Mouse (Mus musculus): ENCODE measurements around the gene Gm9639. TPM values are rescaled to one million over a fixed set of nuclear protein-coding genes. Genes with fewer than 3 reads are reported as not detected.

Gene Gm9639
- not detected for polyA plus RNA-seq (2017; shearing (Covaris generic))

GRCm38 (mm10) chr10:77794976-77795375 is at the start of gene Gm9639:
Gene Gm9639, minus strand, starts transcription at chr10:77795076.

GRCm38 (mm10) chr10:77835647-77836046 is 40.8 kb upstream of the Gm9639 start, which contains the start of gene Krtap10-10:
Gene Krtap10-10, plus strand, starts transcription at chr10:77835947.

GRCm38 (mm10) chr10:77826951-77827350 is 32.1 kb upstream of the Gm9639 start, which contains the start of gene Krtap10-4:
Gene Krtap10-4, minus strand, starts transcription at chr10:77827095.

GRCm38 (mm10) chr10:77814382-77814781 is 19.5 kb upstream of the Gm9639 start, which contains the start of gene Gm2696:
Gene Gm2696, plus strand, starts transcription at chr10:77814682.

GRCm38 (mm10) chr10:77811743-77812142 is 16.9 kb upstream of the Gm9639 start, which contains the start of gene Gm9507:
Gene Gm9507, minus strand, starts transcription at chr10:77811843.

GRCm38 (mm10) chr10:77798921-77799508 is 4.1 kb upstream of the Gm9639 start, which contains the start of gene Gm19668:
Gene Gm19668, minus strand, starts transcription at chr10:77799133.

GRCm38 (mm10) chr10:77787876-77788275 is 7.0 kb downstream of the Gm9639 start, which contains the start of gene Gm7137:
Gene Gm7137, minus strand, starts transcription at chr10:77788200.

GRCm38 (mm10) chr10:77782442-77782841 is 12.4 kb downstream of the Gm9639 start, which contains the start of gene Gm3250:
Gene Gm3250, minus strand, starts transcription at chr10:77782542.

GRCm38 (mm10) chr10:77776844-77777243 is 18.0 kb downstream of the Gm9639 start, which contains the start of gene Gm7138:
Gene Gm7138, minus strand, starts transcription at chr10:77776944.

GRCm38 (mm10) chr10:77771225-77771624 is 23.7 kb downstream of the Gm9639 start, which contains the start of gene Gm3238:
Gene Gm3238, minus strand, starts transcription at chr10:77771325.

GRCm38 (mm10) chr10:77759582-77759981 is 35.3 kb downstream of the Gm9639 start, which contains the start of gene Gm3233:
Gene Gm3233, minus strand, starts transcription at chr10:77759682.

GRCm38 (mm10) chr10:77751254-77751653 is 43.6 kb downstream of the Gm9639 start, which contains the start of gene Gm9736:
Gene Gm9736, minus strand, starts transcription at chr10:77751354.

Other genes with a start within 250 kb of the Gm9639 start
- 10 to 100 TPM; 80.5 to 89.8 TPM for gene Pttg1ip, start 213.4 kb downstream of the Gm9639 start, polyA plus RNA-seq (2017; shearing (Covaris generic))
- gene Sumo3, start 189.0 kb downstream of the Gm9639 start, polyA plus RNA-seq (2017; shearing (Covaris generic)) = 100 to 1,000 TPM; 101 to 149 TPM
- not detected for gene Gm49325, start 188.9 kb downstream of the Gm9639 start, polyA plus RNA-seq (2017; shearing (Covaris generic))
- 10 to 100 TPM; 44.2 to 47.5 TPM for gene Ube2g2, start 172.8 kb downstream of the Gm9639 start, polyA plus RNA-seq (2017; shearing (Covaris generic))
- gene Tspear, start 108.5 kb downstream of the Gm9639 start, polyA plus RNA-seq (2017; shearing (Covaris generic)) = under 1 TPM; 0.29 to 0.33 TPM
- not detected for gene Gm19402, start 104.3 kb downstream of the Gm9639 start, polyA plus RNA-seq (2017; shearing (Covaris generic))
- gene Gm9508, start 97.8 kb downstream of the Gm9639 start, polyA plus RNA-seq (2017; shearing (Covaris generic)) = not detected
- not detected for gene Gm10272, start 88.5 kb downstream of the Gm9639 start, polyA plus RNA-seq (2017; shearing (Covaris generic))
- under 1 TPM in 1 of 2 experiments, not detected in 1; 0.65 TPM for gene Gm10024, start 83.6 kb downstream of the Gm9639 start, polyA plus RNA-seq (2017; shearing (Covaris generic))
- gene Gm10142, start 79.3 kb downstream of the Gm9639 start, polyA plus RNA-seq (2017; shearing (Covaris generic)) = not detected
- not detected for gene Krtap12-1, start 74.5 kb downstream of the Gm9639 start, polyA plus RNA-seq (2017; shearing (Covaris generic))
- gene Gm10100, start 68.6 kb downstream of the Gm9639 start, polyA plus RNA-seq (2017; shearing (Covaris generic)) = not detected
- not detected for gene Gm18596, start 52.4 kb downstream of the Gm9639 start, polyA plus RNA-seq (2017; shearing (Covaris generic))
- gene Gm9736, start 43.7 kb downstream of the Gm9639 start, polyA plus RNA-seq (2017; shearing (Covaris generic)) = not detected
- gene Gm3233, start 35.4 kb downstream of the Gm9639 start, polyA plus RNA-seq (2017; shearing (Covaris generic)) = not detected
- not detected for gene Gm3238, start 23.8 kb downstream of the Gm9639 start, polyA plus RNA-seq (2017; shearing (Covaris generic))
- not detected for gene Gm7138, start 18.1 kb downstream of the Gm9639 start, polyA plus RNA-seq (2017; shearing (Covaris generic))
- not detected for gene Gm3250, start 12.5 kb downstream of the Gm9639 start, polyA plus RNA-seq (2017; shearing (Covaris generic))
- gene Gm7137, start 6.9 kb downstream of the Gm9639 start, polyA plus RNA-seq (2017; shearing (Covaris generic)) = not detected
- not detected for gene Gm19668, start 4.1 kb upstream of the Gm9639 start, polyA plus RNA-seq (2017; shearing (Covaris generic))
- gene Gm9507, start 16.8 kb upstream of the Gm9639 start, polyA plus RNA-seq (2017; shearing (Covaris generic)) = not detected
- not detected for gene Gm2696, start 19.6 kb upstream of the Gm9639 start, polyA plus RNA-seq (2017; shearing (Covaris generic))
- under 1 TPM in 1 of 2 experiments, not detected in 1; 0.21 TPM for gene Krtap10-4, start 32.0 kb upstream of the Gm9639 start, polyA plus RNA-seq (2017; shearing (Covaris generic))
- not detected for gene Krtap10-10, start 40.9 kb upstream of the Gm9639 start, polyA plus RNA-seq (2017; shearing (Covaris generic))
- not detected for gene Gm36176, start 51.7 kb upstream of the Gm9639 start, polyA plus RNA-seq (2017; shearing (Covaris generic))
- not detected for gene Gm10318, start 57.8 kb upstream of the Gm9639 start, polyA plus RNA-seq (2017; shearing (Covaris generic))
- not detected for gene Gm3285, start 66.9 kb upstream of the Gm9639 start, polyA plus RNA-seq (2017; shearing (Covaris generic))
- gene Lrrc3, start 107.5 kb upstream of the Gm9639 start, polyA plus RNA-seq (2017; shearing (Covaris generic)) = under 1 TPM in 1 of 2 experiments, not detected in 1; 0.22 TPM
- gene Trpm2, start 175.5 kb upstream of the Gm9639 start, polyA plus RNA-seq (2017; shearing (Covaris generic)) = 1 to 10 TPM; 1.2 to 1.7 TPM
- gene 1810043G02Rik, start 183.4 kb upstream of the Gm9639 start, polyA plus RNA-seq (2017; shearing (Covaris generic)) = 10 to 100 TPM in 1 of 2 experiments, 1 to 10 TPM in 1; 5.0 to 11.3 TPM
- 10 to 100 TPM; 53.8 to 58.8 TPM for gene Pfkl, start 215.0 kb upstream of the Gm9639 start, polyA plus RNA-seq (2017; shearing (Covaris generic))
- under 1 TPM in 1 of 2 experiments, not detected in 1; 0.20 TPM for gene Dnmt3l, start 246.9 kb upstream of the Gm9639 start, polyA plus RNA-seq (2017; shearing (Covaris generic))
- 1 to 10 TPM in 1 of 2 experiments, under 1 TPM in 1; 0.21 to 1.5 TPM for gene Aire, start 248.5 kb upstream of the Gm9639 start, polyA plus RNA-seq (2017; shearing (Covaris generic))